Mouse (Mus musculus) mouse trophoblast stem cell (cell line): Measurements from ENCODE around the gene Slc23a4.

Source experiments
- in situ Hi-C, 2 experiments: fragments of 300-500 bp; cut with MseI, MboI; formaldehyde crosslinking; loops; 2 replicates in 1 of 2; 3 replicates in 1 of 2; pipeline ENCODE4 v1.15.1; 2025

Slc23a4 gene

GRCm38 (mm10) chr6:34914462-34914861 lies 73.7 kb downstream of the Slc23a4 start:
- in situ Hi-C loops = no loop called here

- in situ Hi-C loops = no loop called here
These were observed 74.7 kb downstream of the Slc23a4 start for GRCm38 (mm10) chr6:34913341-34914040.

- in situ Hi-C loops = no loop called here
These were observed 77.6 kb downstream of the Slc23a4 start, which contains the start of gene Wdr91 for GRCm38 (mm10) chr6:34910371-34911219. Wdr91 (minus strand) TSS chr6:34910876.

GRCm38 (mm10) chr6:34909631-34910345 lies 78.4 kb downstream of the Slc23a4 start:
- in situ Hi-C loops = no loop called here

- in situ Hi-C loops = no loop called here
These were observed 80.4 kb downstream of the Slc23a4 start for GRCm38 (mm10) chr6:34907696-34908260.

- in situ Hi-C loops = no loop called here
These were observed 81.0 kb downstream of the Slc23a4 start for GRCm38 (mm10) chr6:34907121-34907614.

- in situ Hi-C loops = no loop called here
These were observed 81.5 kb downstream of the Slc23a4 start for GRCm38 (mm10) chr6:34906661-34907060.

GRCm38 (mm10) chr6:34906125-34906524 lies 82.1 kb downstream of the Slc23a4 start:
- in situ Hi-C loops = no loop called here

- in situ Hi-C loops = no loop called here
These were observed 83.8 kb downstream of the Slc23a4 start for GRCm38 (mm10) chr6:34904361-34904760.

- in situ Hi-C loops = no loop called here
These were observed 84.4 kb downstream of the Slc23a4 start for GRCm38 (mm10) chr6:34903851-34904250.

GRCm38 (mm10) chr6:34903441-34903840 lies 84.8 kb downstream of the Slc23a4 start:
- in situ Hi-C loops = no loop called here

GRCm38 (mm10) chr6:34902578-34902977 lies 85.6 kb downstream of the Slc23a4 start:
- in situ Hi-C loops = no loop called here

GRCm38 (mm10) chr6:34901911-34902444 lies 86.2 kb downstream of the Slc23a4 start:
- in situ Hi-C loops = no loop called here

- in situ Hi-C loops = no loop called here
These were observed 87.2 kb downstream of the Slc23a4 start for GRCm38 (mm10) chr6:34900990-34901389.

- in situ Hi-C loops = no loop called here
These were observed 89.1 kb downstream of the Slc23a4 start for GRCm38 (mm10) chr6:34899127-34899526.

- in situ Hi-C loops = no loop called here
These were observed 91.9 kb downstream of the Slc23a4 start for GRCm38 (mm10) chr6:34896168-34896780.

GRCm38 (mm10) chr6:34895569-34895968 lies 92.6 kb downstream of the Slc23a4 start:
- in situ Hi-C loops = no loop called here
